Mouse (Mus musculus) cerebral cortex, adult 2 months (tissue): ENCODE results near the gene Mbd4.

Experiments
- WGBS: fragments of 180-500 bp; shearing (Covaris S2); methylation state at CpG from one replicate; pipeline ENCODE4 v1.1.7; 2018; 5-methylcytosine and 5-hydroxymethylcytosine counted together

Mbd4 gene

GRCm38 (mm10) chr6:115808488-115809231 is 44.5 kb downstream of the Mbd4 start, which contains the start of gene Rpl32:
Gene Rpl32, minus strand, starts transcription at chr6:115808747.
- WGBS: under 1% methylated on average over 47 of the region's 47 CpGs

GRCm38 (mm10) chr6:115808196-115808487 is 45.0 kb downstream of the Mbd4 start:
- 0% methylated on average over 22 of the region's 22 CpGs for WGBS

- 5% methylated on average over 15 of the region's 15 CpGs for WGBS
Measured at GRCm38 (mm10) chr6:115807464-115808195, 45.5 kb downstream of the Mbd4 start.

GRCm38 (mm10) chr6:115804432-115805192 is 48.6 kb downstream of the Mbd4 start:
- 63% methylated on average over 10 of the region's 10 CpGs for WGBS

- 43% methylated on average over 16 of the region's 16 CpGs for WGBS
Measured at GRCm38 (mm10) chr6:115803541-115804382, 49.4 kb downstream of the Mbd4 start.

- WGBS: 97% methylated on average over 3 of the region's 3 CpGs
Measured at GRCm38 (mm10) chr6:115801811-115802210, 51.4 kb downstream of the Mbd4 start.

- WGBS: 67% methylated on average over 21 of the region's 21 CpGs
Measured at GRCm38 (mm10) chr6:115792691-115793215, 60.4 kb downstream of the Mbd4 start.

GRCm38 (mm10) chr6:115791842-115792686 is 61.1 kb downstream of the Mbd4 start:
- 72% methylated on average over 34 of the region's 34 CpGs for WGBS

GRCm38 (mm10) chr6:115791016-115791415 is 62.2 kb downstream of the Mbd4 start:
- WGBS: 88% methylated on average over 10 of the region's 10 CpGs
